Mouse (Mus musculus) telencephalon, adult 2 months (tissue): ENCODE data around the gene Rfc2.
A peak's percentile ranks its signal among the peaks of the same experiment; 100 is the strongest.

Source experiments
- DNase-seq: peaks from one replicate; pipeline ENCODE4 v3.0.0-alpha.2; 2011; ENCODE audit warnings: low read depth, low spot score

Gene Rfc2

DNA sequence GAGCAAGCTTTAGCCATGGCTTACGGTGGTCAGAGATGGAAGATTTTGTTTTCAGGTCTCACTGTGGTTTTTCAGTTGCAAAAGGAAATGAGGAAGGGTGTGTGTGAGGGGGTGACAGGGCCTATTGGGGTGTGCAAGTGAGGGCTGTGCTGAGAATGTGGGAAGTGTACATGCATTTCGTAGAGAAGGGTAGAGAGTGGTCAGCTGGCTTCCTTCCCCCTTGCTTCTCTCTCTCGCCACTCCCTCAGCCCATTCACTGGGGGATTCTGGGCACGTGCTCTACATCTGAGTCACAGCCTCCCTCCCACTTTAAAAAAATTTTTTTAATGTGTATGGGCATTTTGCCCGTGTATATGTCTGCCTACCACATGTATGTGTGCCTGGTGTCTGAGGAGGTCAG, 26.0 kb downstream of the Rfc2 start:
- no peak for DNase-seq

DNA sequence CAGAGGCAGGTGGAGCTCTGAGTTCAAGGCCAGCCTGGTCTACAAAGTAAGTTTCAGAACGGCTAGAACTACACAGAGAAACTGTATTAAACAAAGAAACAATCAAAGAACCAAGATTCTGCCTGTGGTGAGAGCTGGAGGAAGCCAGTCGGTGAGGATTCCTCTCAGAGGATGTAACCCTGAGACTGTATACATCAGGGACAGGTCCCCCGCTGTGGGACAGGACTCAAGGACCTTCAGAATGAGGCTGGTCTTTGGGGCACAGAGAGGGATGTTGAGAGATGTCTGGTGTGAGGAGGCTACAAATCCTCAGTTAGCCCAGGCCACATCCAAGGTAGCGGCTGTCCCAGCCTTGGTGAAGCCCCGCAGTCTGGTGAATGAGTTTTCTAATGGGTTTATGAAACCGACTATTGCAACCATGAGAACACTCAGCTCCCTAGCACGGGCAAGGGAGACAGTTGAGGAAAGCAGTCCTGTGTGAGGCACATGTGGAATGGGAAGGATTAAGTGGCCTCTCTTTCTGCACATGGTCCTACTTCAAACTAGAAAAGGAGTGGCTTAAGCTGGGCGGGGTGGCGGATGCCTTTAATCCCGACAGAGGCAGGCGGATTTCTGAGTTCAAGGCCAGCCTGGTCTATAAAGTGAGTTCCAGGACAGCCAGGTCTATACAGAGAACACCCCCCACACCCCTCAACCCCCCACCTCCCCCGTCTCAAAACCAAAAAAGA, 28.9 kb downstream of the Rfc2 start:
- DNase-seq, result no peak

DNA sequence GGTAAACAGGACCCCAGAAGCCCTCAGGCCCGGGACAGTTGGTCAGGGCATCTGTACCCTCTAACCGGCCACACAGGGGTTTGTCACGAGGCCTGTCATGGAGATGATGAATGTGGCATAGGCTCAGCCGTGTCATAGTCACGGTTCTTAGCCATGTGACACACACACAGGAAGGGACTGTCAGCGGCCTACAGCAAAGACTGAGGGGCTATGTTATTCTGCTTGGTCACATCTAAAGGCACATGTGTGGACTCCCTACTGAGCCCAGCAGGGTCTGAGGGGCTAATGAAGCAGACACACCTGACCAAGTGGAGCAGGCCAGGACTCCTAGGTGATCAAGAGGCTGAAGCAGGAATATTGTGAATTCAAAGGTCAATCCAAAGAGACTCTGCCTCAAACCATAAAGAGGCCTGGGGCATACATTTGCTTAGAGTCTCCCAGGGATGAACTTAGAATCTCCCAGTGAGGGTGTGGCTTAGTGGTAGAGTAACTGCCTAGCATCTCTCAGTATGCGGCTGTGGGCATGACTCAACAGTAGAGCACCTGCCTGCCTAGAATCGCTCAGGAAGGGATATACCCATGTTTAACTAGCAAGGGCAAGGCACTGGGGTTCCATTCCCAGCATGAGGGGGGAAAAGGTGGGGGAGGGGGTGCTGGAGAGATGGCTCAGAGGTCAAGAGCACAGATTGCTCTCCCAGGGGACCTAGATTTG, 30.8 kb downstream of the Rfc2 start:
- no peak for DNase-seq

DNA sequence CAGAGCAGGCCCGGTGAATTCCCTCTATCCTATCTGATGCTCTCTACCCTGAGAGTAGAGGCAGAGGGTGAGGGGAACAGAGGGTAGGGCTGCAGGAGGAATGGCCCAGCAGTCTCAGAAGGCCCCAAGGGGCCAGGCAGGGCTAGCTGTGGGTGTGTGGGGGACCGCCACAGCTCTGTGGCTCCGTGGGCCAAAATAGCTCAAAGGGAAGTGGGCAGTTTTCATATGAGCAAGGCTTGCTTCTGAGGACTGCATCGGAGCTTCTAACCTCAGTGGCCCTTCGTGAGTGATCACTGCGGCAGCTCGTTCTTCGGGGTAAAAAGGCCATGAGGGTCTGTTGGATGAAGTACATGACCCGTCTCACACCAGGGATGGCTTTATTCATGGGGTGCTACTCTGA, 32.6 kb downstream of the Rfc2 start:
- DNase-seq, result no peak

DNA sequence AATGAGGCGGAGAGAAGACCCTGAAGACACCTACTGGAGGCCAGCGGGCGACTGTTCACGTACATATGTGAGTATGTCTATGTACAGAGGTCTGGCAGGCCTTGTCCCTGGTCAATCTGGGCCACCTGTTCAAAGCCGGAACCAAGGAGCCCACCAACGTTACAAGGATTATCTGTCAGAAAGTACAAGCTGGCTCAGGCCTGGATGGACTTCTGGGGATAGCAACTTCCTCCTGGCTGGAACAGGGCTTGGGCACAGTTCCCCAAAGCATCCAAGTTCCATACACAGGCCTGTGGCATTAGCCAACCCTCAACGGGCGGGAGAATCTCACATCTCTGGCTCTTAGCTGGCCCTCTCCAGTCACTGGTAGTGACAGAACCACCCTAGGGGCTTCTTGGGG, 33.1 kb downstream of the Rfc2 start:
- no peak for DNase-seq

DNA sequence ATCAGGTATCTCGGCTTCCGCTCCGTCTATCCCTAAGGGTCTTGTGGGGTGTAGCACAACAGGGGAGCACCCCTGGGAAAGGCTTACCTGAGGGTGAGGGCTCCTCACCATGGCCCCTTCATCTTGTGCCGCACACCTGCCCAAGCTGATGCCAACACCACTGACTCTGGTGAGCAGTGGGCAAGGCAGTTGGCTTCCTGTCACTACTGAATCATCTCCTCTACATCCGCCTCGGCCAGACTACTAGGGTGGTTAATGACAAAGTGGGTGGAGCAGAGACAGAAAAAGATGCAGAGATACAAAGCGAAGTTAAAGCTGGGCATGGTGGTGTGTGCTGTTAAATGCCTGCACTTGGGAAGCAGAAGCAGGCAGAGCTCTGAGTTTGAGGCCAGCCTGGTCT, 33.6 kb downstream of the Rfc2 start, which contains the start of gene Lat2:
TSS of gene Lat2 (minus strand) at position 224 of the 400 bp plus-strand sequence.
- DNase-seq, result no peak

DNA sequence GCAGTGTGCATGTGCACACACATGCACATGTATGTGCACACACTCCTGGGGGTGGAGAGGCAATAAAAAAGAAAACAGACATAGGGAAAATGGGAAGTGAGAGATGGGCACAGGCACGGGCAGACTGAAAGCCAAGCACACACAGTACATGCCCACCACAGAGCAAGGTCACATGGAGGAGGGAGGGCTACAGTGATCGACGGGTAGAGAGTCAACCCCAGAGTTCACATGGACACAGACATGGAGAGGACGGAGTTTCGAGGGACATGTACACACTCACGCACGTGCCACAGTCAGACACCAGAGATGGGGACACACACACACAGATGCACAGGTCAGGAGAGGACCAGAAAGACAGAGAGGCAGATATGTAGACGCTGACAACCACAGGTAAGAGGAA, 34.2 kb downstream of the Rfc2 start:
- no peak for DNase-seq

DNA sequence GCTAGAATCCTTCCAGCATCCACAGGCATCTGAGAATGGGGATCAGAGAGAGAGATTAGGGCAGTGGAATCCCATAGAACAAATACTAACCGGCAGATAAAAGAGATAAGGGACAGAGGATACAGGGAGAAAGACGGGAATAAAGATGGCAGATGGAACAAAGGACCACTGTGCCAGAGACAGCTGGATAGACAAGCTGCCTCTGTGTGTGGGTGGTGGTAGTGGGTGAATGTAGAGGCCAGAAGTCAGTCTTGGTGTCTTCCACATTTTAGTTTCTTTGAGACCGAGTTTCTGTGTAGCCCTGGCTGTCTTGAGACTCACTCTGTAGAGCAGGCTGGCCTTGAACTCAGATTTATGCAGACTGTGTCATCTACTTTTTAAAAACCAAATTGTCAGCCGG, 34.6 kb downstream of the Rfc2 start:
- DNase-seq, result no peak

DNA sequence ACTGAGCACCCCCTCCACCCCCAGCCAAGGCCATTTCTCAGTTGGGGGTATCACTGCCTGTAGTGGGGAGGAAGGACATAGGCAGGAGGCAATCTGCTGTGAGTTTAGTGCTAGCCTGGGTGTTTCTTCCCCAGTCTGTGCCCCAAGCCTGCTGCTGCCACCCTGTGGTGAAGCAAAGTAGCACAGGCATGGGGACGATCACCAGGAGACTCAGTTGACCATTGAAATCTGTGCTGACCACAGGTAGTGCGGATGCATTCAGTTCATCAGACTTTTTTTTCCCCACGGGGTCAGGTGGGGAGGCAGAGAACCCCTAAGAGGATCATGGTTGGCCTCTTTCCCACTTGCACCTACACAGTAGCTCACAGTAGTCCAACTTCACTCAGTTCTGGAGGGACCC, 35.9 kb downstream of the Rfc2 start:
- DNase-seq, result no peak

DNA sequence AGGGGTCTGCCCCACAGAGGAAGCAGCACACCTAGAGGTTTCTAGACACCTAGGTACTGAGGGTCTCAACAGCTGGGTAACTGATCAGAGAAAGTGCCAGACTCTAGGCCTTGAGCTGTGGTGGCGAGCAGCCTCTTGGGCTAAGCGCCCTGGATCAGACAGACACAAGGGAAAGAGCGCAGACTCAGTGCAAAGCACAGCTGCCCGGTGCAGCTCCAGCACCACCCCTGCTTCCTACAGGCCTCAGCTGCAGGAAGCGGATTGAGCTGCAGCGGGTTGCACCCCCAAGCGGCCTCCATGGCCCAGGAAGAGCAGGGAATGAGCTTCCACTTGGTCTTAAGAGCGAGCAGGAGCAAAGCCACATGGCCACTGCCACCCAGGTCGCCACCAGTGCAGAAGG, 39.3 kb downstream of the Rfc2 start:
- DNase-seq, result no peak

DNA sequence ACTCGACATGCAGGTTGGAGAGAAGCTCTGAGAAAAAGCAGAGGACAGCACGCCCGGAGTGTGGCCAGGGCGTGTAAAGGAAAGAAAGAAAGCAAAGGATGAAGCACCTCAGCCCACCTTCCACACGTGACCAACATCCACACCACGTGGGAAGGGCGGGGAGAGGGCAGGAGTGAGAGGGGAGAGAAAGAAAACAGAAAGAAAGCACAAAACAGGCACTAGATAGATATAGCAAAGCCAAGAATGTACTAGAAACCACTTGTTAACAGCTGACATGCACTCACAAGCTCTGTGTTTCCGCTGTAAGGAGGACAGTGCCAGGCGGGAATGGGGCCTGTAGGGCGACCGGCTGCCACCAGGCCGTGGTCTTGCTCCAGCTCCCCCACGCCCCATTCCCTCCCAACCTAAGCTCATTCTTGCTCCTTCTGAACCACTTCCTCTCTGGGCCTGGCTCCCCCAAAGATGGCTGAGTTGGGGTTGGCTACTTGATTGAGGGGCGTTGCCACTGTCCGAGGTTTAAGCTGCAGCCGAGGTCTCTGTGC, 40.0 kb downstream of the Rfc2 start:
- no peak for DNase-seq

DNA sequence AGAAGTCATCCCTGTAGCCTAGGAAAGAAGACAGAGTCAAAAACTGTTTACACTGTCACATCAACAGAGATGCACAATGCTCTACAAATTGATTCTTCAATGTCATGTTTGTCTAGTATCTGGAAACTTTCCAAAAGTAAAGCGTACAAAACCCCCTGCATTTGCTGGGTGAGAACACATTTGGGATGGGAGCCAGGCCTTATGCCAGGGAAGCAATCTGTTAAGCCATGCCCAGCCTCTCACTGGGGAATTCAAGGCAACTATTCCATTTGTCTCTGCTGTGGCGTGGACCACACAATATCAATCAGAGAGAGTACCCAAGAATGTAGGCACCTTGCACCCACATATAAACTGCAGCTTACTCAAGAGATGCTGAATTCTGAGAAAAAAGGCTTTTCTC, 40.9 kb downstream of the Rfc2 start:
- DNase-seq, result peak; percentile 68

DNA sequence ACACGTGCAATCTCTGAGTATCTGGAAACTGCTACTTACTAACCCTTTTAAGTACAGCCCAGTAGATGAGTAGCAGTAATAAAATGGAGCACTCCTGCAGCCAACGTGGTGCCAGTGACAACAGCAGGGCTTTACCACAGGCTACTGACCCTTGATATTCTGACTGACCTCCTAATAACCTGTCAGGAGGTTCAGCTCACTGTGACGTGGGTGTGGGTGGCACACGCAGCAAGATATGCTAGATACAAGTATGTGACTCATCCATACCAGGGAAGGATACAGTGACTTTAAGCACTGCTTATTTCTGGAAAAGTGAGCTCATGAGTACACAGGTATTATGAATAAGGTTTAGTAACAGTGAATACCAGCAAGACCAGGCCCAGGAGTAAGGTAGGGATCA, 48.3 kb downstream of the Rfc2 start:
- DNase-seq, result no peak

DNA sequence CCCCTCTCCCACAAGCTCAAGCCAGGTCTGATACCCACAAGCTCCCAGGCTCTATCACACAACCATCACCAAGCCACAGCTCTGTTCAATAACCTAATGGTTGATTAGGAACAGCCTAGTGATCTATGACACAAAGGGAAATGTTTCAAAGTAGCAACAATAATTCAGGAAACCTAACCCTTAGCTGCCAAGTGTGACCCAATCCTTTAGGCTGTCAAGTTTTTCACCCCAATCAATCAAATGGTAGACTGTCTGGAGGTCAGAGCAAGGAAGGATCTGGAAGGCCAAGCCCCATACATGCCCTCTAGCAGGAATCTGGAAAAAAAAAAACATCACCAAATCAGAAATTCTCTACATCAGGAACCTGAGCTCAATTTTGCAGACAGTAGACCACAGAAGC, 49.7 kb downstream of the Rfc2 start:
- DNase-seq, result no peak

DNA sequence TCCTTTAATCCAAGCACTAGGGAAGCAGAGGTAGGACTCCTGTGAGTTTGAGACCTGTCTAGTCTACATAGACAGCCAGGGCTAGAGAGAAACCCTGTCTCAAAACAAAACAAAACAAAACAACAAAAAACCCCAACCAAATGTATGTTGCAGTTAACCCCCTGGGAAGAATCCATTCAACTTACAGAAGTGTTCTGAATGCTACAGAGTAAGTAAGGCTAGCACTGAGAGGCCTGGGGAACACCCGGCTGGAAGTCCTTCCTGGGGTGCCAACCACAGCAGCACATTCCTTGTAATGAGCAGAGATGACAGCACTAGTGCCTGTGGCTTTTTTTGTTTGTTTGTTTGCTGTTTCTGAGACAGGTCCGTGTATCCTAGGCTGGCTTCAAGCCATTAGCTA, 51.7 kb downstream of the Rfc2 start:
- DNase-seq, result no peak

DNA sequence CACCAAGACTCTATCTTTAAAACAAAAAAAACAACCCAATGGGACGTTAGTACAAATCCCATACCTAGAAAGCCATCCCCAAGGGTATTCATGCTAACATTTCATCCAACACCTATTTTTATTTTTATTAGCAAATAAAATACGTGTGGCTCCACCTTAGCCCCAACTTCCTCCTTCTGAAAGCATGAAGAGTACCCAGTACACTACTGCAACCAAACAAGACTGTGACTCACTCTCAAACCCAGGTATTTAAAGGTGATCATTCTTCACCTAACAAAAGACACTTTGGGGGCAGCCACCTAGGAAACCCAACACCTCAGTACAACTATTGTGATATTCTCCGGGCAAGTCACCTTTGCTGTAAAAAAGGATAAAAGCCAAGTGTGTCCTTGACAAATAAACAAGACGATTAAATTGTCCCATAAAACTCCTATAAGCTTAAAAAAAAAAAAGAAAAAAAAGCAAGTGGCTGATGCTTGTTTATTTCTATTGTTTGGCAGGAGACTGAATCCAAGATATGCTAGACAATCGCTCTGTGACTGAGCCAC, 56.7 kb downstream of the Rfc2 start:
- DNase-seq, result no peak

DNA sequence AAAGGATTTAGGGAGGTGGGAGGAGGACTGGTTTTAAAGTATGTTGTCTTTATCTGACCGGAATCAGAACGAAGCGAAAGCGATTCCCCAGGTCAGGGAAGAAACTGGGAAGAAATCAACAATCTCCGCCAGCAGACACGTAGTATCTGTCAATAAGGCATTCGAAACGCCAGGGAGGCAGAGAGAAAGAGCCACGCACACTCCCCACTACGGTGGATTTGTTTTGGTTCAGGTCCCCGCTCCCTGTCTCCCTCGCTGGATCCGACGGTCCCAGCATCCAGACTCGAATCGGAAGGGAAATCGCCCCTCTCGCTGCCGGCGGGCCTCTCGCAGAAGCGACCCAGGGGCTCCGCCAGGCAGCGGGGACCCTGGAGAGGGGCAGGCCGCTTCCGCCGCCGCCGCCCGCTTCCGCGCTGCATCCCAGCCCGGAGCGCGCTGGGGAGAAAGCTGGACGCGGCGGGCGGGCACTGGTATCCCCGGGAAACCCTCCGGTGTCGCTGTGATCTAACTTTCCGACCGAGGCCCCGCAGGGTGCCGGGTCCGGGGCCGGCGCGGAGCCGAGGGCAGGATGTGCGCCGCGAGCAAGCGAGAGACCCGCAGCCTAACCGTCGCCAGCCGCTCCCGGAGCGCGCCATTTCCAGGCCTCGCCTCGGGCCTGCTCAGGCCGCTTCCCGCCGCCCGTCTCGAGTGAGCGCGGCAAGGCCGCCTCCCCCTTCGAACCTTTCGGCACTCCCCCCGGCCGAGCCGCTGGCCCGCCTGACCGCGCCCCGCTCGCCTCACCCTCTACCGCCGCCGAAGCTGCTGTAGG, 57.5 kb downstream of the Rfc2 start:
- DNase-seq, result no peak

DNA sequence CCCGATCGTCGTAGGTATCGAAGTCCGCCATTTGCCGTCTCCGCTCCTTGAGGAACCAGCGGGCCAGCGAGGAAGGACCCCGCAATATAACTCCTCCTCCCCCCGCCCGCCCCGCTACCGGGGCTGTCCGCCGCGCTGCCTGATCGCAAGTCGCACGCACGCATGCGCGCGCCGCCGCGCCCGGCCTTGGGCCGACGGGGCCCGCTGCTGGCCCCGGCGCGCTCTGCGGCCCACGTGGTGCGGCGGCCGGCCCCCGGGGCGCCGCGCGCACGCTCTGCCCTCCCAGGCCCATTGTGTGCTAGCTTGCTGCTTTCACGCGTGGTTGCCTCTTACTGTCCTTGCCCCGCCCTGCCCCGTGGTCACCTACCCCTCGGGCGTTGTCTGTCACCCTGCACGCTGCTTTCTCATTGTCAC, 58.1 kb downstream of the Rfc2 start, which contains the start of gene Eif4h:
TSS of gene Eif4h (minus strand) at position 222 of the 414 bp plus-strand sequence.
- peak; percentile 92 for DNase-seq

DNA sequence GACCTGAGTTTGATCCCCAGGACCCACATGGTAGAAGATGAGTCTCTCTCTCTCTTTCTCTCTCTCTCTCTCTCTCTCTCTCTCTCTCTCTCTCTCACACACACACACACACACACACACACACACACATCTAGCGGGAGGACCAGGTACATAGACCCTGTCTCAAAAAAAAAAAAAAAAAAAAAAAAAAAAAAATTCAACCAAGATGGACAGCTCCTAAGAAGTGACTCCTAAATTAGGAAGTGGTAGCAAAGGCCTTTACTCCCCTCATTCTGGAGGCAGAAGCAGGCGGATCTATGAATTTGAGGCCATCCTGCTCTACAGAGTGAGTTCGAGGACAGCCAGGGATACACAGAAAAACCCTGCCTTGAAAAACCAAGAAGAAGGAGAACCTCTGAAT, 59.2 kb downstream of the Rfc2 start:
- no peak for DNase-seq

DNA sequence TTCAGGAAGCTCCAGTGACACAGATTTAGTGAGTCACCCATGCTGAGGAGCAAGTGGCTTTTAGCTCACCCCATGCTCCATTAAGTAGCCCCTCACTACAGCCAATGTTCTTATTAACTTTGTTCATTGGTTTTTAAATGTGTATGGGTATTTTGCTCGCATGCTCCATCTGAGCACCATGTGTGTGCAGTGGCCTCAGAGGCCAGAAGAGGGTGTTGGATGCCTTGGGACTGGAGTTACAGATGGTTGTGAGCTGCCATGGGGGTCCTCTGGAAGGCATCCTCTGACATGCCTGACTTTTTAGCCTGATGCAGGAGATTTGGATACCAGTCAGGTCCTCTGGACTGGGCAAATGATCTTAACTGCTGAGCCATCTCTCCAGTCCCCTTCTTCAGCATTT, 63.0 kb downstream of the Rfc2 start:
- no peak for DNase-seq

DNA sequence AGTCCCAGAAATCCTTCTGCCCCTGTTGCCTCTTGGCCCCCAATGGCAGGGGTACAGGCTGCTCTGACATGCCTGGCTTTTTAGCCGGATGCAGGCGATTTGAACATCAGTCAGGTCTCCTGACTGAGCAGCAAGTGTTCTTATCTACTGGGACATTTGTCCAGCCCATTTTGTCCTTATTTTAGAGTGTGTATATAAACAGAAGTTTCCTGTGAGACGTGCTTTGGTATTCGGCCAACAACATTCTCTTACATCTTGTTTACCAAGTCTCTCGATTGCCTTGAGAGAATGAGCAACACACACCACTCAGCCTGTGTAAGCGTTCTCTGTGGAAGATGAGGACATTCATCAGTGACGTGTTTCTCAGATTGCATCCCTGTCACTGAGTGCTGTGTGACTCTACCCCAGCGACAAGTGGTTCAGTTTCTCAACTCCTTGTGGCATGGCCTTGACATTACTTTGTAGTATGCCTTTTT, 63.5 kb downstream of the Rfc2 start:
- DNase-seq, result no peak

DNA sequence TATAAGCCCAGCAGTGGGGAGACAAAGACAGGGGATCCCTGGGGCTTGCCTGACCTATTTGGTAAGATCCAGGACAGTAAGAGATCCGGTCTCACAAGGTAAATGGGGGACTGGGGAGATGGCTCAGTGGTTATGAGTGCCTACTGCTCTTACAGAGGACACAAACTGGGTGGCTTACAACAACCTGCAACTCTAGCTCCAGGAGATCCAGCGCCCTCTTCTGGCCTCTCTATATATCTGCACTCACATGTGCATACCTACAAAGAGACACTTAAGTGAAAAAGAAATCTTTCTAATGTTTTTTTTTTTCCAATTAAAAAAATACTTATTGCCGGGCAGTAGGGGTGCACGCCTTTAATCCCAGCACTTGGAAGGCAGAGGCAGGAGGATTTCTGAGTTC, 65.3 kb downstream of the Rfc2 start:
- no peak for DNase-seq
